In genomic region chr9:103540518-103540917, GRCm38 (mm10) we compare ENCODE assay signal across 23 mouse cellular contexts.
"Had no signal": no experiment of that assay in that cellular context is flagged by ENCODE, and none has a peak within 500 bp of the region (broad histone marks: within the 10 kb centered on the region; RNA-seq: fewer than 3 reads in every experiment).

No protein-coding gene starts in this region.

- H3K27ac ChIP-seq: limb, embryonic 10.5 days; limb, embryonic 13.5 days; liver, embryonic 12.5 days; liver, embryonic 15.5 days; lung, embryonic 15.5 days; stomach, postnatal 0 days had no signal

- DNase-seq: kidney, postnatal 14 days; kidney, postnatal 4 days; liver; lung, adult 18-20 months; lung, postnatal 10 days; lung, postnatal 36 days; right cerebral cortex, adult 18-20 months; right cerebral cortex, postnatal 14 days; right cerebral cortex, postnatal 4 days; thymus, adult 2 months; thymus, postnatal 14 days; thymus, postnatal 4 days had no signal

- H3K9me3 ChIP-seq: limb, embryonic 10.5 days; limb, embryonic 13.5 days; liver, embryonic 12.5 days; liver, embryonic 15.5 days; lung, embryonic 15.5 days; megakaryocyte, embryonic 14.5 days; midbrain, embryonic 10.5 days; midbrain, embryonic 13.5 days had no signal

- H3K4me2 ChIP-seq: limb, embryonic 13.5 days; liver, embryonic 12.5 days; liver, embryonic 15.5 days; lung, embryonic 15.5 days; midbrain, embryonic 13.5 days had no signal

- H3K9ac ChIP-seq: limb, embryonic 13.5 days; liver, embryonic 12.5 days; liver, embryonic 15.5 days; lung, embryonic 15.5 days; midbrain, embryonic 13.5 days had no signal

- H3K4me1 ChIP-seq: liver, embryonic 12.5 days; liver, embryonic 15.5 days; lung, embryonic 15.5 days; megakaryocyte, embryonic 14.5 days had no signal

- H3K4me3 ChIP-seq: limb, embryonic 10.5 days; limb, embryonic 13.5 days; liver, embryonic 12.5 days; liver, embryonic 15.5 days; lung, embryonic 15.5 days; megakaryocyte, embryonic 14.5 days; midbrain, embryonic 10.5 days; midbrain, embryonic 13.5 days; myocyte had no signal

- ATAC-seq: liver, embryonic 12.5 days; midbrain, embryonic 13.5 days; midbrain, embryonic 16.5 days had no signal

- H3K27me3 ChIP-seq: limb, embryonic 13.5 days; liver, embryonic 12.5 days; liver, embryonic 15.5 days; lung, embryonic 15.5 days had no signal

- H3K36me3 ChIP-seq: limb, embryonic 10.5 days; limb, embryonic 13.5 days; liver, embryonic 12.5 days; liver, embryonic 15.5 days; lung, embryonic 15.5 days; midbrain, embryonic 10.5 days; midbrain, embryonic 13.5 days had no signal
